In genomic region chr12:80785597-80785996, GRCm38 (mm10) we compare ENCODE assay signal across 29 mouse cellular contexts. TPM values are rescaled to one million over a fixed set of nuclear protein-coding genes. Genes with fewer than 3 reads are reported as not detected.
DNase-seq lines count a peak whose midpoint lies in the region; ATAC-seq and TF ChIP-seq lines count a peak whose summit lies in the region.
"Had no signal": no experiment of that assay in that cellular context is flagged by ENCODE, and none has a peak within 500 bp of the region (broad histone marks: within the 10 kb centered on the region; RNA-seq: fewer than 3 reads in every experiment).

No protein-coding gene starts in this region.

- no peaks in the 10 kb centered on the region for H3K9me3 ChIP-seq in liver, embryonic 12.5 days (replicated peaks)
- H3K9me3 ChIP-seq in CH12.LX (replicated peaks; ENCODE audit: low read length) (no peaks in the 10 kb centered on the region), MEL (replicated peaks; ENCODE audit: insufficient read depth, low read length) (no peaks in the 10 kb centered on the region)
- no peaks in the 10 kb centered on the region for H3K9me3 ChIP-seq in liver, embryonic 16.5 days (replicated peaks; ENCODE audit: control insufficient read depth, low read length)
- no peaks in the 10 kb centered on the region for H3K9me3 ChIP-seq in heart, embryonic 10.5 days
- H3K9me3 ChIP-seq: embryonic facial prominence, embryonic 12.5 days; embryonic facial prominence, embryonic 15.5 days; hindbrain, embryonic 12.5 days; hindbrain, embryonic 15.5 days had no signal

- TF ChIP-seq POLR2A in CH12.LX (IDR thresholded peaks at IDR 0.05; ENCODE audit: low read depth, low read length), result no peak
- TF ChIP-seq POLR2A in MEL (IDR thresholded peaks at IDR 0.05; ENCODE audit: control insufficient read depth in 1 of 2, insufficient read depth in 1 of 2, low read depth in 1 of 2, low read length in 2 of 2, poor library complexity in 1 of 2), result no peak

- in situ Hi-C loops in CH12.LX (cut with MboI; ENCODE audit: low pct_ligation_motif_present, low pct_unique_long_range_greater_than_20kb, low sequenced_read_pairs), result loop anchor here (5.0 kb wide), 1 partner anchor 97 kb away; no protein-coding TSS in a partner anchor

- H3K27me3 ChIP-seq in liver, embryonic 12.5 days (replicated peaks), result no peaks in the 10 kb centered on the region
- H3K27me3 ChIP-seq in CH12.LX (replicated peaks) (no peaks in the 10 kb centered on the region), MEL (ENCODE audit: control insufficient read depth in 1 of 2, insufficient read depth in 2 of 2, low read length in 2 of 2) (no peaks in the 10 kb centered on the region)
- H3K27me3 ChIP-seq in liver, embryonic 16.5 days (ENCODE audit: control insufficient read depth, insufficient read depth, low read depth, low read length), result no peaks in the 10 kb centered on the region
- H3K27me3 ChIP-seq in heart, embryonic 10.5 days (ENCODE audit: insufficient read depth, poor library complexity, severe bottlenecking), result no peaks in the 10 kb centered on the region
- H3K27me3 ChIP-seq: embryonic facial prominence, embryonic 12.5 days; embryonic facial prominence, embryonic 15.5 days; hindbrain, embryonic 15.5 days; Patski had no signal

- H3K36me3 ChIP-seq in liver, embryonic 12.5 days, result no peaks in the 10 kb centered on the region
- H3K36me3 ChIP-seq in CH12.LX (replicated peaks in 1 of 2; ENCODE audit: control insufficient read depth in 1 of 2, insufficient read depth in 1 of 2, low read length in 1 of 2), result no peaks in the 10 kb centered on the region
- H3K36me3 ChIP-seq in MEL (ENCODE audit: control insufficient read depth in 1 of 2, insufficient read depth in 2 of 2, low read length in 2 of 2), result peaks cover 0 to 34% of the 10 kb centered on the region in 2 experiments; a peak in 2 of 4 replicates
- no peaks in the 10 kb centered on the region for H3K36me3 ChIP-seq in liver, embryonic 16.5 days (ENCODE audit: control insufficient read depth, insufficient read depth)
- H3K36me3 ChIP-seq in heart, embryonic 10.5 days, result no peaks in the 10 kb centered on the region
- H3K36me3 ChIP-seq: embryonic facial prominence, embryonic 12.5 days; embryonic facial prominence, embryonic 15.5 days; hindbrain, embryonic 12.5 days; hindbrain, embryonic 15.5 days had no signal

- peaks cover 60% of the 10 kb centered on the region for H3K4me1 ChIP-seq in liver, embryonic 12.5 days
- H3K4me1 ChIP-seq in CH12.LX (ENCODE audit: control insufficient read depth in 1 of 2, insufficient read depth in 2 of 2), result peaks cover 0 to 5% of the 10 kb centered on the region in 2 experiments; a peak in 2 of 4 replicates
- peaks cover 15 to 46% of the 10 kb centered on the region in 2 experiments for H3K4me1 ChIP-seq in MEL (ENCODE audit: control insufficient read depth in 1 of 2, insufficient read depth in 2 of 2, low read length in 2 of 2)
- H3K4me1 ChIP-seq in liver, embryonic 16.5 days (ENCODE audit: control insufficient read depth, low read depth, low read length), result peaks cover 45% of the 10 kb centered on the region
- H3K4me1 ChIP-seq in heart, embryonic 10.5 days, result peaks cover 21% of the 10 kb centered on the region

- peak overlapping the region; percentile 45 for H3K27ac ChIP-seq in liver, embryonic 12.5 days
- H3K27ac ChIP-seq in CH12.LX (ENCODE audit: insufficient read depth, low read depth), result no peak overlapping the region
- peak overlapping the region; percentile 71 for H3K27ac ChIP-seq in MEL (ENCODE audit: control insufficient read depth, low read depth, low read length)
- peak overlapping the region; percentile 7; the same call in 1 of the 2 replicates for H3K27ac ChIP-seq in liver, embryonic 16.5 days (ENCODE audit: low read length)
- H3K27ac ChIP-seq in heart, embryonic 10.5 days, result no peak overlapping the region
- H3K27ac ChIP-seq: embryonic facial prominence, embryonic 12.5 days; embryonic facial prominence, embryonic 15.5 days; heart, adult 2 months; hindbrain, embryonic 12.5 days; hindbrain, embryonic 15.5 days had no signal

- no peak for TF ChIP-seq CTCF in CH12.LX (conservative IDR thresholded peaks at IDR 0.05 in 1 of 2, IDR thresholded peaks at IDR 0.05 in 1 of 2; ENCODE audit: low read depth in 2 of 2, low read length in 2 of 2)
- TF ChIP-seq CTCF in MEL (IDR thresholded peaks at IDR 0.05 in 2 of 3, conservative IDR thresholded peaks at IDR 0.05 in 1 of 3; ENCODE audit: control insufficient read depth in 1 of 3, insufficient read depth in 1 of 3, low read depth in 2 of 3, low read length in 3 of 3, poor library complexity in 1 of 3, severe bottlenecking in 1 of 3), result no peak

- H3K9ac ChIP-seq in liver, embryonic 12.5 days, result peak overlapping the region; percentile 44; the same call in 1 of the 2 replicates
- H3K9ac ChIP-seq in CH12.LX (ENCODE audit: insufficient read depth, low read depth), result no peak overlapping the region
- H3K9ac ChIP-seq in MEL (ENCODE audit: control insufficient read depth, low read depth, low read length, poor library complexity, severe bottlenecking), result peak overlapping the region; percentile 33; the same call in 1 of the 2 replicates
- no peak overlapping the region for H3K9ac ChIP-seq in liver, embryonic 16.5 days (ENCODE audit: low read depth, low read length)
- H3K9ac ChIP-seq: embryonic facial prominence, embryonic 12.5 days; embryonic facial prominence, embryonic 15.5 days; forebrain, postnatal 0 days; hindbrain, embryonic 12.5 days; hindbrain, embryonic 15.5 days had no signal

- H3K4me2 ChIP-seq in liver, embryonic 12.5 days, result no peak overlapping the region
- no peak overlapping the region for H3K4me2 ChIP-seq in CH12.LX (ENCODE audit: insufficient read depth, low read depth, poor library complexity, severe bottlenecking)
- no peak overlapping the region for H3K4me2 ChIP-seq in liver, embryonic 16.5 days (ENCODE audit: low read depth, low read length)
- H3K4me2 ChIP-seq: embryonic facial prominence, embryonic 12.5 days; embryonic facial prominence, embryonic 15.5 days; heart, embryonic 11.5 days; hindbrain, embryonic 12.5 days; hindbrain, embryonic 15.5 days had no signal

- TF ChIP-seq RAD21 in CH12.LX (IDR thresholded peaks at IDR 0.05; ENCODE audit: low read depth, low read length), result no peak
- TF ChIP-seq RAD21 in MEL (IDR thresholded peaks at IDR 0.05; ENCODE audit: low read depth, low read length), result no peak

- 83% methylated on average over 4 of the region's 4 CpGs for WGBS in liver, embryonic 12.5 days (ENCODE audit: insufficient replicate concordance)
- WGBS in liver, embryonic 16.5 days (ENCODE audit: insufficient replicate concordance), result 78% methylated on average over 4 of the region's 4 CpGs
- 90% methylated on average over 4 of the region's 4 CpGs for WGBS in heart, embryonic 10.5 days

- dilution Hi-C loops in CH12.LX (cut with MboI; ENCODE audit: extremely low pct_ligation_motif_present, extremely low pct_unique_long_range_greater_than_20kb, low sequenced_read_pairs), result no loop called here

- no peak overlapping the region for H3K4me3 ChIP-seq in liver, embryonic 12.5 days
- H3K4me3 ChIP-seq in CH12.LX (replicated peaks in 1 of 3; ENCODE audit: low read depth in 2 of 3, low read length in 2 of 3, poor library complexity in 1 of 3) (no peak overlapping the region), MEL (ENCODE audit: control insufficient read depth in 1 of 2, insufficient read depth in 1 of 2, low read depth in 2 of 2, low read length in 2 of 2) (no peak overlapping the region)
- H3K4me3 ChIP-seq in liver, embryonic 16.5 days (ENCODE audit: low read depth, low read length), result no peak overlapping the region
- H3K4me3 ChIP-seq in heart, embryonic 10.5 days, result no peak overlapping the region
- H3K4me3 ChIP-seq: embryonic facial prominence, embryonic 12.5 days; embryonic facial prominence, embryonic 15.5 days; heart, adult 2 months; hindbrain, embryonic 12.5 days; hindbrain, embryonic 15.5 days had no signal

- DNase-seq in liver, result no peak
- DNase-seq in CH12.LX (ENCODE audit: extremely low read depth), result no peak
- DNase-seq in MEL (ENCODE audit: low read depth, low spot score), result peak; percentile 33
- DNase-seq in heart, embryonic 10.5 days (ENCODE audit: low spot score), result no peak
- DNase-seq: adrenal gland, postnatal 10 days; adrenal gland, postnatal 36 days; cerebellum, adult 11-12 months; cerebellum, postnatal 14 days; forebrain, postnatal 0 days; gastrocnemius, postnatal 36 days; heart, adult 2 months had no signal

- H3K79me2 ChIP-seq in CH12.LX (replicated peaks; ENCODE audit: control insufficient read depth, extremely low read depth, insufficient read depth, poor library complexity, severe bottlenecking) (no peaks in the 10 kb centered on the region), MEL (ENCODE audit: control insufficient read depth, insufficient read depth, low read length, poor library complexity) (peaks cover 3% of the 10 kb centered on the region)

- TF ChIP-seq EP300 in CH12.LX (IDR thresholded peaks at IDR 0.05; ENCODE audit: low read length), result no peak
- TF ChIP-seq EP300 in MEL (IDR thresholded peaks at IDR 0.05; ENCODE audit: low read depth in 1 of 2, low read length in 2 of 2), result no peak

- ATAC-seq in liver, embryonic 12.5 days, result no peak
- ATAC-seq in liver, embryonic 16.5 days (ENCODE audit: low read depth), result no peak
- no peak for ATAC-seq in megakaryocyte, adult 5-6 weeks (ENCODE audit: poor library complexity, severe bottlenecking)
- ATAC-seq: CD4-positive, CD25-positive, alpha-beta regulatory T cell, adult 4 months; forebrain, embryonic 14.5 days; forebrain, postnatal 0 days; Patski had no signal

RNA-seq across cellular contexts. Expression of gene Susd6, which starts 4.7 kb away (rescaled TPM):
- polyA plus RNA-seq in liver, embryonic 12.5 days (2016; fragmentation: Nextera tagmentation; extraction: Ambion mirVana), result 15.0 and 15.9 TPM in 2 replicates
- total RNA-seq in CH12.LX (2012; rRNA removed) (6.4 and 8.7 TPM in 2 replicates), CH12.LX (2014; rRNA removed) (5.6 and 7.8 TPM in 2 replicates), MEL (2012; rRNA removed) (12.2 and 13.0 TPM in 2 replicates)
- polyA plus RNA-seq in CH12.LX (2012; ENCODE audit: insufficient read length, low read depth) (9.5 and 11.0 TPM in 2 replicates), MEL (2012; ENCODE audit: insufficient read depth in 1 of 2, insufficient read length in 2 of 2, low read depth in 1 of 2, low replicate concordance in 2 of 2, missing spikeins in 1 of 2) (10 to 100 TPM in 1 of 2 experiments, not detected in 1; 22.4 TPM)
- polyA plus RNA-seq in liver, embryonic 16.5 days (2015; fragmentation: Nextera tagmentation; extraction: Ambion mirVana), result 14.6 and 15.2 TPM in 2 replicates
- polyA plus RNA-seq in heart, embryonic 10.5 days (2016; fragmentation: Nextera tagmentation; extraction: Ambion mirVana), result 14.9 and 16.5 TPM in 2 replicates
- total RNA-seq in megakaryocyte, adult 5-6 weeks (2015), result 26.8 and 26.9 TPM in 2 replicates
- 37.1 and 38.3 TPM in 2 replicates for total RNA-seq in megakaryocyte, adult 5-6 weeks (2017)

RNA-seq across cellular contexts. Expression of gene Ccdc177, which starts 25.1 kb away (rescaled TPM):
- not detected in 2 replicates for polyA plus RNA-seq in liver, embryonic 12.5 days (2016; fragmentation: Nextera tagmentation; extraction: Ambion mirVana)
- total RNA-seq in CH12.LX (2012; rRNA removed), result not detected in 2 replicates
- total RNA-seq in CH12.LX (2014; rRNA removed), result not detected in 2 replicates
- polyA plus RNA-seq in CH12.LX (2012; ENCODE audit: insufficient read length, low read depth), result not detected in 2 replicates
- not detected in 2 replicates for total RNA-seq in MEL (2012; rRNA removed)
- not detected for polyA plus RNA-seq in MEL (2012; ENCODE audit: insufficient read depth in 1 of 2, insufficient read length in 2 of 2, low read depth in 1 of 2, low replicate concordance in 2 of 2, missing spikeins in 1 of 2)
- not detected in 2 replicates for polyA plus RNA-seq in liver, embryonic 16.5 days (2015; fragmentation: Nextera tagmentation; extraction: Ambion mirVana)
- 0.03 TPM in 1 of 2 replicates, not detected in the other for polyA plus RNA-seq in heart, embryonic 10.5 days (2016; fragmentation: Nextera tagmentation; extraction: Ambion mirVana)
- total RNA-seq in megakaryocyte, adult 5-6 weeks (2015), result not detected in 2 replicates
- not detected in 2 replicates for total RNA-seq in megakaryocyte, adult 5-6 weeks (2017)
- total RNA-seq: adrenal gland, adult 18-20 months; adrenal gland, postnatal 36 days; gastrocnemius, adult 8-10 months; gastrocnemius, postnatal 36 days; granulocyte monocyte progenitor cell, adult 5-6 weeks; hematopoietic stem cell, adult 5-6 weeks had no signal
- polyA plus RNA-seq: C2C12; CD4-positive, CD25-positive, alpha-beta regulatory T cell, adult 4 months; heart, adult 2 months; heart, embryonic 11.5 days; heart, embryonic 14.5 days; heart, postnatal 0 days had no signal

Comparison
In these comparisons a context has a peak if more than half of its experiments do, and no peak if none do; other contexts are left out.
1. H3K9ac ChIP-seq: peak in liver, embryonic 12.5 days (single experiment) and MEL (single experiment); none in CH12.LX (single experiment) and liver, embryonic 16.5 days (single experiment).
2. H3K27ac ChIP-seq: peak in liver, embryonic 12.5 days (single experiment), MEL (single experiment) and liver, embryonic 16.5 days (single experiment); none in CH12.LX (single experiment) and heart, embryonic 10.5 days (single experiment).